Mouse (Mus musculus) limb, embryonic 10.5 days (tissue): ENCODE measurements at regions not wholly inside any gene's neighbourhood (a gene's known extent, or its start where the extent isn't known, plus 50 kb on each side); places are given as distances from the start of the nearest gene placed in this dataset.

Experiments used
- DNase-seq: peaks from one replicate; pipeline ENCODE4 v3.0.0-alpha.2; 2017; ENCODE audit warnings: low spot score
- H3K27ac ChIP-seq: fragments of 300-500 bp; sonication (generic); 2 replicates; pipeline ENCODE4 v1.5.1; 2016; ENCODE audit warnings: mild to moderate bottlenecking
- H3K27me3 ChIP-seq: fragments of 300-500 bp; sonication (generic); 2 replicates; pipeline ENCODE4 v1.6.1; 2016; ENCODE audit warnings: low read depth, mild to moderate bottlenecking; ENCODE audit not compliant: poor library complexity, severe bottlenecking
- H3K36me3 ChIP-seq: fragments of 300-500 bp; sonication (generic); 2 replicates; pipeline ENCODE4 v1.6.1; 2016; ENCODE audit warnings: mild to moderate bottlenecking, moderate library complexity
- H3K4me1 ChIP-seq: fragments of 300-500 bp; sonication (generic); 2 replicates; pipeline ENCODE4 v1.6.1; 2016
- H3K4me3 ChIP-seq: fragments of 300-500 bp; sonication (generic); 2 replicates; pipeline ENCODE4 v1.5.1; 2016; ENCODE audit warnings: mild to moderate bottlenecking, moderate library complexity
- H3K9me3 ChIP-seq: fragments of 300-500 bp; sonication (generic); replicated peaks from 2 replicates; pipeline ENCODE4 v1.6.1; 2016; ENCODE audit warnings: mild to moderate bottlenecking
- WGBS: fragments of 180-500 bp; shearing (Covaris S2); methylation state at CpG from one replicate; pipeline ENCODE4 v1.1.7; 2016; 5-methylcytosine and 5-hydroxymethylcytosine counted together

DNA sequence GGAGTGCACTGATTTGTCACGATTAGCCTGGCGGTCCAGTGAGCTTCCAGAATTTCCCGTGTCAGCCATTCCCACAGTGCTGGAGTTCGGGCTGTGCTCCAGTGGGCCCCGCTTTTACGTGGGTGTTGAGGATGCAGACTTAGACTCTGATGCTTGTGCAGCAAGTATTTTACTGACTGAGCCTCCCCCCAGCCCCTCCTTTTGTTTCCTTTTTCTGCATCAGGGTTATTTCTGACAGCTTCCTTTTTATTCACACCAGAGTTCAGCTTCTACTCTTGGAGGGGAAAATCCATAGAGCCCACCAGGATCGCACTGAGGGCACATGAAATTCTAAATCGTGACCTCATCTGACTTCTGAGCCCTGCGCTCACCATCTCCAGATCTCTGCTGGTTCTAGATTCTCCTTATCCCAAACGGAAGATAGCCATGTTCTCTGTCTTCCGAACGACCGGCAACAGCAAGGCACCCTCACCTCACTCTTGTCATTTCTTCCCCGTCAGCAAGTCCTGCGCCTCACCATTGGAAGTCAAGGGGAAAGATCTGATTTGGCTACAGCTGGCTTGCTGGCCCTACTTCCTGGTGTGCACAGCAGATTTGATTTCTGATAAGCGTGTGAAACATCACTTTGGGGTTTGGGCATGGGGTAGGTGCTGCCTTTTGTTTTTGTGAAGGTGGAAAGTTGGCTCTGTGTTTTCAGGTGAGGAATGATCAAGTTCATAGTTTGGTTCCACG is 126.8 kb upstream of the Klf3 start:
- Histone ChIP-seq H3K27me3 (no peaks in the 10 kb centered on the region), H3K9me3 (no peaks in the 10 kb centered on the region), H3K4me3 (no peak overlapping the region), H3K27ac (no peak overlapping the region), H3K36me3 (no peaks in the 10 kb centered on the region), H3K4me1 (peaks cover 5% of the 10 kb centered on the region; the same call in 1 of the 2 replicates)
- DNase-seq: no peak
- WGBS: 92% methylated on average over 17 of the region's 17 CpGs

DNA sequence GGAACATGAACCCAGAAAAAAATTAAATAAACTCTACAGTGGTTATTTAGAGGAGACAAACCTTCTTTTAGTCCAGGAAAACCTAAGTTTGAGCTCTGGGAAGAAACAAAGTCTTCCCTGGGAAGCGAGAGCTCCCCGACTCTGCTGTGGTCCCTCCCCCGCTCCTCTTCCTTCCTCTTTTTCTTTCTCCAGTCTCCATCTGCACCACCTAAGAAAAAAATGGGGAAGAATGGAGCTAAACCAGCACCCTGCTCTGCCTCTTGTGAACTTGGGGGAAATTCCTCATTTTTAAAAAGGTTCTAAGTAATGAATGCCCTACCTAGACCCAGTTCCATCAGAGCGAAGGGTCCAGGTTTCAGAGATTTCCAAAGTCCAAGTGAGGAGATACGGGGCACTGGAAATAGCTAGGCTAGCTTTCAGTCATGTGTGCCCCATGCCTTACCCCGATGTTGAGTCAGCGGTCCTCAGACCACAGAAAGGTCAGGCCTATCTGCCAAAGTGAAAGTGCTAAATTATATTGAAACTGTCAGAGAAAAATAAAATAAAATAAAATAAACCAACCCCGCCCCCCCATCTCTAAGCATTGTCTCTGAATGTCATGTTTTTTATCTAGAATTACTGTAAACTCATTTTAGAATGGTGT is 126.1 kb upstream of the Klf3 start:
- 91% methylated on average over 8 of the region's 8 CpGs for WGBS
- Histone ChIP-seq H3K27ac (no peak overlapping the region), H3K4me3 (no peak overlapping the region), H3K36me3 (no peaks in the 10 kb centered on the region), H3K4me1 (peaks cover 5% of the 10 kb centered on the region; the same call in 1 of the 2 replicates), H3K9me3 (no peaks in the 10 kb centered on the region), H3K27me3 (no peaks in the 10 kb centered on the region)
- DNase-seq: no peak

DNA sequence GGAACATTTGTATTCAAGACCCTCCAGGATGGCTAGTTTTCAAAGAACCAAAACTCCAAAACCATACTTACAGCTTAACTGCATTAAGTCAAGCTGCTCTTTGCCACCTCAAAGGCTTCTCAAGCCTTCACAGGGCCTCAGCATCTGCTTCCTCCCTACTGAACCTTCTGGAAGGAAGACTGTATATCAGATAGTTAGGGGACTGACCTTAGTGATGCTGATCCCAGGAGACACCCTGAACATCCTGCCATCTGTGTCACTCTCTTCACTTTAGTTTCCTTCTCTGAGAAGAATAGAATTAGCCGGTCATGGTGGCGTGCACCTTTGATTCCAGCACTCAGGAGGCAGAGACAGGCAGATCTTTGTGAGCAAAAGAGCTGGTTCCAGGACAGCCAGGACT is 124.5 kb upstream of the Klf3 start:
- DNase-seq: no peak
- 91% methylated on average over 2 of the region's 2 CpGs for whole genome bisulfite sequencing
- H3K27me3 ChIP-seq: no peaks in the 10 kb centered on the region
- H3K36me3 ChIP-seq: no peaks in the 10 kb centered on the region
- peaks cover 5% of the 10 kb centered on the region; the same call in 1 of the 2 replicates for H3K4me1 ChIP-seq
- H3K27ac ChIP-seq: no peak overlapping the region
- H3K4me3 ChIP-seq: no peak overlapping the region
- H3K9me3 ChIP-seq: no peaks in the 10 kb centered on the region

DNA sequence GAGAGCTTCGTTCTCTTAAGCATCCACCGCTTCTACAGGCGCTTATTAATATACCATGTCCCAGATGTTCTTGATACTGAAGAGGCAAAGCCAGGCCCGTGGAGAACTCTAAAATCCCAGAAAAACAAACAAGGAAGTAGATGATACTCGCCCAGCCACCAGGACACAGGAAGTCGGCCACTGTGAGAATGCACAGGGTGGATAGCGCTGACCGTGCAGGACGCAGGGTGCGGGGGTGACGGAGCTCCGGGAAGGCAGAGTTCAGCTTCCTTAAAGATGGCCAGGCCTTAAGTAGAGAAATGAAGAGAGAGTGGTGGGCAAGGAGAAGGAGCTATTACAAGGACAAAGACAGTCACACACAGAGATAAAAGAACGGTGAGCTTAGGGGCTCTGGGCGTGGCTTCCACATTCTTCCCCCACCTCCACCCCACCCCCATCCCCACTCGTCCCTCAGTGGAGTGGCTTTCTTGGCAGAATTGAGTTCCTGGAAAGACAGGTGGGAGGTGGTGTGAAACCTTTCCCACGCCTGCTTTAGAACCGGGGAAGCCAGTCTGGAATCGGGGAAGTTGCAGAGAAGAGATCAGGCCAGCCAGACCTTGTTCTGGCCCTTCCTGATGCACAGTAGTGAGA is 123.1 kb upstream of the Klf3 start:
- H3K27me3 ChIP-seq: no peaks in the 10 kb centered on the region

DNA sequence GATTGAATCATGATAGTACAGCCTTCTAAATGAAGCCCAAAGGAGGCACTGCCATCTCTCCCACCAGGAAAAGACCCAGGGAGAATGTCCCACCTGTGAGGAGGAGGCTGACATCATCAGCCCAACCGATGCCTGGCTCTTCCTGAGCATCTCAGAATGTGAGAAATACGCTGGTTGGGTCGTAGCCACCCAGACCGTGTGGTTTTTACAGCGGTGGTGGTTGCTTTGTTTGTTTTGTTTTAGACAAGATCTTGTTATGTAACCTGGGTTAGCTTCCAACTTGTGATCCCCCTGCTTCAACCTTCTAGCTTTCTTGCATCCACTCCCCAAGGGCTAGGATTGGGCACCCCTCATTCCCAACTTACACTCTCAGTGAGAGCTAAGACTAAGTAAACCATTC is 122.0 kb upstream of the Klf3 start:
- peaks cover 5% of the 10 kb centered on the region; the same call in 1 of the 2 replicates for H3K4me1 ChIP-seq
- no peaks in the 10 kb centered on the region for H3K36me3 ChIP-seq

More for the DNA sequence above, 123.1 kb upstream of the Klf3 start:
- peak overlapping the region; percentile 19; the same call in 1 of the 2 replicates for H3K27ac ChIP-seq
- H3K4me3 ChIP-seq: no peak overlapping the region
- H3K9me3 ChIP-seq: no peaks in the 10 kb centered on the region
- no peak for DNase-seq
- WGBS: 79% methylated on average over 18 of the region's 18 CpGs
- H3K4me1 ChIP-seq: peaks cover 5% of the 10 kb centered on the region; the same call in 1 of the 2 replicates
- no peaks in the 10 kb centered on the region for H3K36me3 ChIP-seq

DNA sequence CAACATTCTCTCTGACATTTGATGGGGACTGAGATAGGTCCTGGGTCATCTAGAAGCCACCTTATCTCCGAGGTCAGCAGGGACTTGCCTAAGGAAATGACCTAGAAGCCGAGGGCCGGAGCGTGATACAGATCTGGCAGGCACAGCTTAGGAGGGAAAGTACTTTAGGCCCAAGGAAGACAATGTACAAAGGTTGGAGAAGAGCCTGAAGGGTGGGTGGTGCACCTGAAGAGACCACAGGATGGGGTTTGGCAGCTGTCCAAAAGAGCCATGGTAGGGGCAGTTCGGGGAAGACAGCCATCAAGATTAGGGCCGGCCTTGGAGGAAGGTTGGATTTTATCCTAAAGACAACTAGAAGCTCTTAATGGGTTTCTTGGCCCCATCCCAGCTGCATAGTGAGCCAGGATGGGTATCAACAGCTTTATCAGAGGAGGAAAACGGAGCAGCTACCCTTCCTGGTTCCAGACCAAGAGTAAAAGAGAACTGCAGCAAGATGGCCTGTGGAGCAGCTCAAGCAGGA is 120.8 kb upstream of the Klf3 start:
- 85% methylated on average over 7 of the region's 7 CpGs for WGBS
- peaks cover 5% of the 10 kb centered on the region; the same call in 1 of the 2 replicates for H3K4me1 ChIP-seq
- H3K4me3 ChIP-seq: no peak overlapping the region
- no peak overlapping the region for H3K27ac ChIP-seq
- no peaks in the 10 kb centered on the region for H3K27me3 ChIP-seq
- 0 out of 2 replicates have a peak, but pooled peaks cover 4% of the 10 kb centered on the region for H3K9me3 ChIP-seq
- DNase-seq: no peak
- H3K36me3 ChIP-seq: no peaks in the 10 kb centered on the region

More for the DNA sequence above, 122.0 kb upstream of the Klf3 start:
- DNase-seq: no peak
- Histone ChIP-seq H3K27me3 (no peaks in the 10 kb centered on the region), H3K9me3 (no peaks in the 10 kb centered on the region), H3K27ac (no peak overlapping the region), H3K4me3 (no peak overlapping the region)
- WGBS: 87% methylated on average over 5 of the region's 5 CpGs

DNA sequence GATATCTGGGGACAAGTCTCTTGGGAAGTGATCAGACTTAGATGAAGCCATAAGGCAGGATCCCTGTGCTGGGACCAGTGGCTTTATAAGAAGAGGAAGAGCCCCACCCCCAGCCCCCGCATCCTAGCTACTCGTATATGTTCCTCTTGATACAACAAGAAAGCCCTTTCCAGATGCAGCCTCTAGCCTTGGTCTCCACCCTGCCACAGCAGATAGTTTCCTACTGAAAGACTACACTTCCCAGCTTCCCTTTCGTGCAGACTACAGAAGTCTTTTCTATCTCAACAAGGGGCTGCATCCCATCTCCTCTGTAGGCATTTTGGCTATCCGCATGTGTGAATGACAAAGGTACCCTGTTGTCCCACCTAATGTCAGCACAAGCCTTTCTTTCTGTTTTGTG is 119.8 kb upstream of the Klf3 start:
- Histone ChIP-seq H3K4me3 (no peak overlapping the region), H3K27me3 (no peaks in the 10 kb centered on the region), H3K9me3 (0 out of 2 replicates have a peak, but pooled peaks cover 4% of the 10 kb centered on the region), H3K36me3 (no peaks in the 10 kb centered on the region), H3K4me1 (peaks cover 5% of the 10 kb centered on the region; the same call in 1 of the 2 replicates), H3K27ac (no peak overlapping the region)
- WGBS: 93% methylated on average over 4 of the region's 4 CpGs
- DNase-seq: no peak

DNA sequence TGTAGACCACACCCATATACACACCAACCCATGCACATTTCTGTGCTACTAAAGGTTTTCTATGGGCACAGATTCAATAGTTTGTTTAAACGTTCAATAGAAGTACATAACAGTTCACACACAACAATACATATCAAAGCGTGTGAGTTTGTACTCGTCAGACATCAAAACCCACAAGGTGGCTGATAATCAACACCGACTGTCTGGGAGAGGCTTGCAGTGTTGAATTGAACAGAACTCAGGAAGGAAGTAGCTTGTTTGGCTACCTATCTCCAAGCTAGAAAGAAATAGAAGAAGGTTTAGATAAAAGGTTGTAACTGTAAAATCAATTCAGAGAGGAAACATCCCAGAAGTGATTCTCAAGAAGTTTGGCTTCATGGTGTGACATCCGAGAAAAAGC is 118.9 kb upstream of the Klf3 start:
- Histone ChIP-seq H3K27me3 (no peaks in the 10 kb centered on the region), H3K4me1 (peaks cover 5% of the 10 kb centered on the region; the same call in 1 of the 2 replicates), H3K4me3 (no peak overlapping the region), H3K36me3 (no peaks in the 10 kb centered on the region), H3K9me3 (0 out of 2 replicates have a peak, but pooled peaks cover 4% of the 10 kb centered on the region), H3K27ac (no peak overlapping the region)
- 93% methylated on average over 5 of the region's 5 CpGs for WGBS
- DNase-seq: no peak

DNA sequence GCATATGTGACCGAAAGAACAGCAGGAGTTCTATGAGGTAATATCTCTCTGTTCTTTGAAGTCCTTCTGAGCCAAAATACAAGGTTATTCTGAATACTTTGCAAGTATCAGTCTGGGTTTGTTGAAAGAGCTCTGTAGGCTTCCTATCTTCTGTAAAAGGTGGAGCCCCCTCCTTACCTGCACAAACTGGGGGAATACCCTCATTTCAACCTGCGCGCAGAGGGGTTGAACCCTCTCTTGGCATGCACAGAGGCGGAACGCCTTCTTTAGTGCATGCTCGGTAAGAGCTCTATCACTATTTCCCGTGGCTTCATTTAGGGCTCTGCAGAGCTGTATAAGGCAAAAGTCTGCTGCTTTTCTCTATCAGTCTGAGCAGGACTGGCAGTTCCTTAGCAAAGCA is 113.0 kb upstream of the Klf3 start:
- WGBS: 90% methylated on average over 7 of the region's 7 CpGs
- Histone ChIP-seq H3K4me3 (no peak overlapping the region), H3K9me3 (0 out of 2 replicates have a peak, but pooled peaks cover 4% of the 10 kb centered on the region), H3K27me3 (no peaks in the 10 kb centered on the region), H3K4me1 (no peaks in the 10 kb centered on the region; the same call in 1 of the 2 replicates), H3K36me3 (no peaks in the 10 kb centered on the region), H3K27ac (no peak overlapping the region)
- DNase-seq: no peak

DNA sequence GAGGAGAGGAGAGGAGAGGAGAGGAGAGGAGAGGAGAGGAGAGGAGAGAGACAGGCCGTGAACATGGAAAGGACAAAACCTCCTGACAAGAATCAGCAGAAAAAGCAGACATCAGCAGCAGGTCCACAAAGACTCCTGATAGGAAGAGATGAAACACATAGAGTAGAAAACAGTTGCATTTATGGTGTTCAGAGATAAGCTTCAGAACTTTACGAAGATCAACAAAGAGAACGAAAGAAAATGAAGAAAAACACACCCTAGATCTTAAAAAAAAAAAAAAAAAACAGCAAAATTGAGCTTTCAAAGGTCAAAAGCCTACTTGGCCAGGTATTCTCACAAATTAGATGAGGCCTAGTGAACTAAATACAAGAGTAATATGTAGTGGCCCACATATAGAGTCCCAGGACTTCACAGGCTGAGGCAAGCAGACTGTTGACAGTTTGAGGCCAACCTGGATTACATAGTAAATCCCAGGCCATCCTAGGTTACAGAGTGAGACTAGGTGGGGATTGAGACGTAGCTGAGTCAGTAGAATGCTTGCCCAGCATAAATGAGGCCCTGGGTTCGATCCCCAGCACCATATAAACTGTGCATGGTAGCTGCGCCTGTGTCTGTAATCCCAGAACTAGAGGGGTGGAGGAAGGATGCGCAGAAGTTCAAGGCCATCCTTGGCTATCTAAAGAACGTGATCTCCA is 111.6 kb upstream of the Klf3 start:
- H3K4me3 ChIP-seq: no peak overlapping the region
- 93% methylated on average over 8 of the region's 8 CpGs for WGBS
- H3K4me1 ChIP-seq: no peaks in the 10 kb centered on the region; the same call in 1 of the 2 replicates
- H3K36me3 ChIP-seq: no peaks in the 10 kb centered on the region
- no peak for DNase-seq
- H3K27ac ChIP-seq: no peak overlapping the region
- no peaks in the 10 kb centered on the region for H3K27me3 ChIP-seq
- H3K9me3 ChIP-seq: 0 out of 2 replicates have a peak, but pooled peaks cover 4% of the 10 kb centered on the region

DNA sequence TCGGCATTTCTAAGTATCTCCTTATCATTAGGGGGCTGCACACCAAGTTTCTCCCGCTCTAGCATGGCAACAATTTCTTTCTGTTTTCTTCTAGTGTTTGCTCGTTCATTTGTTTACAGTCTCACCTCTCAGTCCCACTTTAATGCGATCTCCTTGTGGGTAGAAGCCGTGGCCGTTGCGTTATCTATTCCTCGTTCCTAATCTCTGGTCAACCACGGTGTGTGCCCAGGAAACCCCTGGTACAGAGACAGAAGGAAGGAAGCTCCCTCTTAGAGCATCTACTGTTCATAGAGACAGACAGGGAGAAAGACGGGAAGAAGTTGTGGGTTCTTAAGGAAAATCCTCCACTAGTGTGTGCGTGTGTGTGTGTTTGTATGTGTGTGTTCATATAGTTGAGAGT is 110.9 kb upstream of the Klf3 start:
- no peaks in the 10 kb centered on the region for H3K9me3 ChIP-seq
- no peak for DNase-seq
- H3K36me3 ChIP-seq: no peaks in the 10 kb centered on the region
- H3K4me3 ChIP-seq: no peak overlapping the region
- no peak overlapping the region for H3K27ac ChIP-seq
- WGBS: 94% methylated on average over 11 of the region's 11 CpGs
- H3K27me3 ChIP-seq: no peaks in the 10 kb centered on the region
- no peaks in the 10 kb centered on the region; the same call in 1 of the 2 replicates for H3K4me1 ChIP-seq

DNA sequence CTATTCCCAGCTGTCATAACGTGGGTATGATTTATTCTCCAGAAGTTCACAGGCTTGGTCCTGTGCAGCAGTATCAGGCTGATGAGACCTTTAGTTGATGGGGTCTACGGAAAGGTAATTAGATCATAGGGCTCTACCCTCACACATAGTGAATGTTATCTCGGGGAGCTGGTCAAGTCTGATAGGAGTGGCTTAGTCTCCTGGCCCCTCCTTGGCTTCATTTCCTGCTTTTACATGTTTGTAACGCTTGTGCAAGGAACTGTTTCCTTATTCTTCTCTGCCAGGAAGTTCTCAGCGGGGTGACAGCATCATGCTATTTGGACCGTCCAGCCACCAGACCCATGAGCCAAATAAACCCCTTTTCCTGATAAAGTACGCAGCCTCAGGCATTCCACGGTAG is 109.6 kb upstream of the Klf3 start:
- Histone ChIP-seq H3K4me1 (no peaks in the 10 kb centered on the region; the same call in 1 of the 2 replicates), H3K27ac (no peak overlapping the region)

More for the DNA sequence above, 109.6 kb upstream of the Klf3 start:
- H3K4me3 ChIP-seq: no peak overlapping the region
- no peaks in the 10 kb centered on the region for H3K36me3 ChIP-seq
- H3K9me3 ChIP-seq: no peaks in the 10 kb centered on the region
- no peak for DNase-seq
- no peaks in the 10 kb centered on the region for H3K27me3 ChIP-seq
- 85% methylated on average over 8 of the region's 8 CpGs for WGBS
